Mouse (Mus musculus) lung, adult 18-20 months (tissue): ENCODE measurements around the gene Ppp1r9a.

Experiments
- DNase-seq, 2 experiments: peaks; one replicate each; pipeline ENCODE4 v3.0.0; 2022; ENCODE audit warnings: mixed read lengths in 2 of 2

The Ppp1r9a gene

DNA sequence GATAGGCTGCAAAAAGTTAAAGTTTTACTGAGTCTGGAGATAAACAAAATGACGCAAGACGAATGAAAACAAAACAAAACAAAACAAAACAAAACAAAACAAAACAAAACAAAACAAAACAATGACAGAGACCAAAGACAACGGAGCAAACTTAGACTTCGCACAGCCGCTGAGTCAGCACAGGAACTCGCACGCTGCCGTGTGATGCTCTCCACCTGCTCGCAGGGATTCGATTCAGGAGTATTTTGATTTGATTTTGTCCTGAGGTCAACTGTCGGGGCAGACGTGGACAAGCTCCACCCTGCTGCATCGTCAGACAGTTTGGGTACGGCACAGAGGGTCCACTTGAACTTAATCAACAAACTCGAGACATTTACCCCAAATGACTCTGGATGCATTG, 105.9 kb downstream of the Ppp1r9a start:
- DNase-seq: no peak

DNA sequence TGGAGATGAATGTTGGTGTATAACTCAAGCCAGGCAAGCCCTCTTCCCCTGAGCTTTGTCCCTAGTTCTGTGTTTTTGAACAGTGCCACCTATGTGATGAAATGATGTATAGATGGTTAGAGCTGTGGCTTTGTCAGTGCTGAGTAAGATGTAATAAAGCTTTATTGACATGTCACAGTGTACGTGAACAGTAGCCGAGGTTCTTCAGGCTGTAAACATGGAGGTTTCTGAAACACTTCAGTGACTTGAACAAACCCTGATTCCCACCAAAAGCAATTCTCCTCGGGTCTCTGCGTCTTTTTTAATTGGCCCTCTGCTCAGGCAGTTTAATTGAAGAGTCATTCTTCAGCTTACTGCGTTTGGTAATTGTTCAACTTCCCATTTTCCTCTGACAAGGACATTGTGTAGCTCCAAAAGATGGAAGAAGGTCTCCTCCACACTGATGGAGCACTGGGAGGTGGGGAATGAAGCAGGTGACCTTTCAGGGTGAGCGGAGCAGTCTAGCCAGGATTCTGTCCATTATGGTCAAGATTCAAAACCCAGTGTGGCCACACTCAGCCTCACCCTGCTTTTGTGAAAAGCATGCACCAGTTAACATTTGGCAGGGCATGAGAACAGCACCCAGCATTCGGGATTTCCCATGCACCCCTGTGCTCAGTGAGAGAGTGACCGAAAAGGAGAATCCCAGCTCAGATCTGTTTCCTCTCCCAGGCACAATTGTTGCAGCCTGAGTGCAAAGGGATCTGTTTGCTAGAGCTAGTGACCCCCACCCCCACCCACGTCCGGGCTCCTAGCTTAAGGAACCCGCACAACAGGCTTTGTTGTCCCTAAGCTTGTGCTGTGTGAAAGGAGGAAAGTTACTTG, 108.1 kb downstream of the Ppp1r9a start:
- DNase-seq: no peak

DNA sequence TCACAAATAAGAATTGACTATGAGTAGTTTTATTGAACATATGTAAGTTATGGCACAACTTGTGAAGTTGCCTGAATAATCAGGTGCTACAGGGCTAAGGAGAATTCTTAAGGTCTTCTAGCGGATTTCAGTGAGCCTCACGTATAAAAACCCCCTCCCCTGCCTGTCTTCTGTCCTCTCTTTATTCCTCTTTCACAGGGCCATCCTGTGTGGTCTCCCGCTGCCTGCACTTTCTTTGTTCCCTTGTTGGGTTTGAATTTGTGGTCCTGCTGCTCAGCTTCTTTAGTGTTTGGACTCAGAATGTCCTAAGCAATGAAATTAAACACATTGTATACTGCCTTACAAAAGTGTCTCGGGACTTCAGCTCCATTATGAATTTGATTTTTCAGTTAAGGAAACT, 110.1 kb downstream of the Ppp1r9a start:
- DNase-seq: no peak

DNA sequence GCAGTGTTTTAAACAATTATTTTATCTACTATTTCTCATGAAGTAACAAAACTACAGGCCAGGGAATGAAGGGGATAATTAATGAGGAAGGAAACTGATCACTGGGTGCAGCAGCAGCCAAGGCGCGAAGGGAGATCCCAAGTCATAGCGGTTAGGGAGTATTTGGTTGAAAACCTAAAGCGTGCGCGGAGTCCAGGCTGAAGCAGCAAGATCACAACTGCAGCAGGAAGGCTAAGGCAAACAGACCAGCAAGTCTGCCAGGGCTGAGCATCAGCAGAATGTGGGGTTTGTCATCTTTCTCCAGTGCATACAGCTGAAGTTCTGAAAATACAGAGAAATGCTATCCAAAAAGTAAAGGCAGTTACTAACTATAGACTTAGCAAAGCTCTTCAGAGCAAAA, 111.8 kb downstream of the Ppp1r9a start:
- no peak for DNase-seq

DNA sequence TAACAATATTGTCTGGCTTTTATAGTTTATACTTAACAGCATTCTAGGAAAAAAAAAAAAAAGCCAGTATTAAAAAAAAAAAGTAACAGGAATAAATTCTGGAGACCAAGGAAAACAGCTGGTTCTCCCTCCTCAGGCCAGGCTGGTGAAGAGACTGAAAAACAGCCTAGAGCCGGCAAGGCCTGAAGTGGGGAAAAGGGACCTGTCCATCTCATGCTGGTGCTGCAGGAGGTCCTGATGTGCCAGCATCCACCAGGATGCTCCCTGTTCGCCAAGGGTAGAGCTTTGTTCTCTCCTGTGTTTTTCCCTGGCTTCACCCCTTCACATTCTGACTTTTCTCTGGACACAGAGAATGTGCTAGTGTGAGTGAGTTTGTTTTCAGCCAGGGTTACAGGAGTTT, 112.5 kb downstream of the Ppp1r9a start:
- DNase-seq: no peak

DNA sequence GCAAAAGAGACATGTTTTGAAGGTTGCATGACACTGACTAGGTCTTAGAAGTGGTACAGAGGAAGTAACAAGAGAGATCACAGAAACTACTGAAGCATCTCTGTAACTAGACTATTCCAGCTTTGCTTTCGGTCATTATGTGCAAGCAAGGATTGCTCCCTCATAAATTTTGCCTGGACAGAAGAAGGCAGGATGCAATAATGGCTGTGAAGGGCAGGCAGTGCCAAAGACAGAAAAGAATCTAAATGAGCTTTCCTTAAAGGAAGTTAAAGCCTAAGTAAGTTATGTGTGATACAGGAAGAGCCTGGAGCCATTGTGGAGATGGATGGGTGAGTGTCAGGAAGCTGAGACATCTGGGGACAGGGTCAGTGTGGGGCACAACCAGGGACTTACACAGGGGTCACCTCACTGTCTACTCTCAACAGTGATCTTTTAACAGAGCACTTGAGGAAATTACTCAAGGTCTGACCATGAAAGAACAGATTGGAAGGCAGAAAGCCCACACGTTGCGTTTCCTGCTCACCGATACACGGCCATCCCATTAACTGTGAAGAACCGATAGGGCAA, 115.3 kb downstream of the Ppp1r9a start:
- no peak for DNase-seq

DNA sequence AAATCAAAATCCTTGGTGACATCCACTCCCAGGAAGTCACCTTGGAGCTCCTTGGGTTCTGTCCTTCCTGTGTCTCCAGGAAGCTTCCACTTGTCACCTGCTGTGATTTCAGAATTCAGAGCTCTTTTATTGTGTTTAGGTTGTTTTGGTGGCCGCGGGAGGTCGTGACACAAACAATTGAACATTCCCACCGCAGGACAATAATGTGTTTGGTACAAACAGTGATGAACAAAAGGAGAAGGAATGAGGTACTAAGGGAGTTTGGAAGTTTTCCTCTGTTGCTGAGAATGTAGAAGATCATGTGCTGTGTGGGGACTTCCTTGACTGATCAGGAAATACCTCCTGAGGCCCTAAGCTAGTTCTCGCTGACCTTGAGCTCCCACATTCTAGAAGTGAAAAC, 116.5 kb downstream of the Ppp1r9a start:
- DNase-seq: no peak

DNA sequence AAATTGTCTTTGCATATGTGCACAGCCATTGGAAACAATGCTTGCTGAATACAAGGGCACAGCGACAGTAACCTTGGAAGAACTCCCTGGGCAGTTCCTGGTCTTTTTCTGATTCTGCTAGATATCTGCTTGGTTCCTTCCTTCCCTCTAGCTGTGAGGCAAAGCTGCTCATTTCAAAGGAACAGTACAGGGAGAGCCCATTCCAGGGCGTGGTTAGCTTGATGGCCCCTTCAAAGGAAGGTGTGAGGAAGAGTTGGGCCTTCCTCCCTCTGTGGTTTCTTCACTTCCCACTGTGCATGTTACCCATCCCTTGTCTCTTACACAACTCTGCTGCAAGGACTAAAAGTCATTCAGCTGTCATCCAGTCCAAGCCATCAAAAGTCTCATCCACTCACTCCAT, 117.3 kb downstream of the Ppp1r9a start:
- DNase-seq: no peak

DNA sequence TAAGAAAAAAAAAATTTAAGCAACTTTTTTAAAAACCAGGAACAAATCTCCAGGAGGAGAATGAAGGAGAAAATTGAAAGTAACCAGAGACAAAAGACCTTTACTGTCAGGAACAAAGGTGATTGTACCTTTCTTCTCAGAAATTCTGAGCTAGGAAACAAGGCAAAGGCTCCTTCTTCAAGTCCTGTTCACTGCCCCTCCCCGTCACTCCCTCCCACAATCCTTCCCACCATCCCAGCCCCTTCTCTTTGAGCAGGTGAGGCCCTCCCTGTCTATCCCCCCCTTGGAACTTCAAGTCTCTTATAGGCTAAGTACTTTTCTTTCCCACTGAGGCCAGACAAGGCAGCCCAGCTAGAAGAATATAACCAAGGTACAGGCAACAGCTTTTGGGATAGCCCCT, 117.8 kb downstream of the Ppp1r9a start:
- DNase-seq: no peak

DNA sequence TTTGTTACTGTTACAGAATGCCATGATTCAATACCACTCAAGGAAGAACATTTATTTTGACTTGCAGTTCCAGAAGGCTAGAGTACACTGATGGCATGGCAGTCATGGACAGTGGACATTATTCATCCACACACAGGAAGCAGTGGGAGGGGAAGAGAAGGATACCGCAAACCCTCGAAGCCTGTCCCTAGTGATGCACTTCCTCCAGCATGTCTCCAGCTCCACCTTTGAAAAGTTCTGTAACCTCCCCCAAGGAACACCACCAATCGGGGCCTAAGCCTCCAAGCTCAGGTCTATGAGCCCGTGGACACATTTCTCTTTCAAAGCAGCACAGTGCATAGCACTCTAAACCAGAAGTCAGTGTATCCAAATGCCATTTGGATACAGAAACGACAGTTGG, 120.0 kb downstream of the Ppp1r9a start:
- no peak for DNase-seq

DNA sequence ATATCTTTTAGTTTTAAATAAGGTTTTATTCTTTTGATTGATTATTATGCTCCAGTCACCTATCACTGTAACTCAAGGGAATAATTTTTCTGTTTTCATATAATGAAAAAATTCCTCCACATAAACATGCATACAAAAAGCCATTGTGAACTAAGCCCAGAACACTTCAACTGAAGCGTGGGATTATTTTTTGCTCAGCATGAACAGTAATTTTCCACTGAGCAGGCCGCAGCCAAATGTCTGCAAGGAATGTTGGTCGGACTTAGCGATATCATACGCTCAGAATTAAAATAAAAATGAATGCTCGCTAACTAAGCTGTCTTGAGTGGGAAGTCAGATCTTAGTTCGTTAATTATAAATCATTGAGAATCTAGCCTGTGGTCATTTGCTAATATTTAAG, 122.2 kb downstream of the Ppp1r9a start:
- no peak for DNase-seq

DNA sequence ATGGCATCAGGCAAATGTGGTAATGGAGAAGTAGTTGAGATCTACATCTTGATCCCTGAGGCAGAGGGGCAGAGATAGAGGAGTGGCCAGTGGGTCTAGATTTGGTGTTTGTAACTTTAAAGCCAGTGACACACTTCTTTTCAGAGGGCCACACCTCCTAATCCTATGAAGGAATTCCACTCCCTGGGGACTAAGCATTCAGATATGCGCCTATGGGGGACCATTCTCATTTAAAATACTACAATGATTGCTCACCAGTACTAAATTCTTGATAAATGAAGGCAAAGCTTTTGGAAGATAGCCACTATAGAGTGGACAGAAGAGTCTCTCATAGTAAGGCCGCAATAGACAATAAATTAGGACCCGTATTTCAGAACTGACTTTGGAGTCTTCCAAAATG, 124.1 kb downstream of the Ppp1r9a start:
- no peak for DNase-seq

DNA sequence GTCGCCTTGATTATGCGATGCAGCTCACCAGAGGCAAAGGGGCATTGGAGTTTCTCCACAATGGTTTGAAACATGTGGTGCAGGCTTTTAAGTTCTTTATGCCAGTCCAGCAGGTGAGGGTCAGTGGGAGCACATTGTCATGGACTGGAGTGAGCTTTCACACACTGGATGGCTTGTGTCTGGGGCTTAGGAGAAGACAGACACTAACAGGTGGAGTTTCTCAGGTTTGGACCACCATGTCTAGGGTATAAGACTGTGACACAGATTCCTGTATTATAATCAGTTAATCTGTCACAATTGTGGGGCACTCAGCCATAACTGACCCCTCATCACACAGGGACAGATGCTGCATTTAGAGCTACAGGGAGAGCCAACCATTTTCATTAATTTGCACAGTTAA, 124.5 kb downstream of the Ppp1r9a start:
- DNase-seq: no peak

DNA sequence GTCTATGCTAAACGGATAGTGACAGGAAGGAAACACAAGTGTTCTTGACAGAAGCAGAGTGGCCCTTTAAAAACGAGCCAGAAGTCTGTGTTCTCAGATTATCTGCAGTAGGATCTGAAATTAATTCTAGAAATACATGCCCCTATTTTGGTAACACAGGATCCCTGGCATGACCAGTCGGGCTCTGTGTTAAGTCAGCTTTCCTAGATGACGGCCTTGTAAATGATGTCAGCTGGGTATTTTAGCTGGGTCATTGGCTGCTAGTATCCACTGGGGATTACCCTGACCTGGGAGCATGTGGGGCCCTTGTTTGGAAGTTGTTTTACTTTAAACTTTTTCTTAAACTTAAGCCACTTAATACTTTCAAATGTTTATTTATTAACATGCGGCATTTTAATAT, 125.1 kb downstream of the Ppp1r9a start:
- no peak for DNase-seq

DNA sequence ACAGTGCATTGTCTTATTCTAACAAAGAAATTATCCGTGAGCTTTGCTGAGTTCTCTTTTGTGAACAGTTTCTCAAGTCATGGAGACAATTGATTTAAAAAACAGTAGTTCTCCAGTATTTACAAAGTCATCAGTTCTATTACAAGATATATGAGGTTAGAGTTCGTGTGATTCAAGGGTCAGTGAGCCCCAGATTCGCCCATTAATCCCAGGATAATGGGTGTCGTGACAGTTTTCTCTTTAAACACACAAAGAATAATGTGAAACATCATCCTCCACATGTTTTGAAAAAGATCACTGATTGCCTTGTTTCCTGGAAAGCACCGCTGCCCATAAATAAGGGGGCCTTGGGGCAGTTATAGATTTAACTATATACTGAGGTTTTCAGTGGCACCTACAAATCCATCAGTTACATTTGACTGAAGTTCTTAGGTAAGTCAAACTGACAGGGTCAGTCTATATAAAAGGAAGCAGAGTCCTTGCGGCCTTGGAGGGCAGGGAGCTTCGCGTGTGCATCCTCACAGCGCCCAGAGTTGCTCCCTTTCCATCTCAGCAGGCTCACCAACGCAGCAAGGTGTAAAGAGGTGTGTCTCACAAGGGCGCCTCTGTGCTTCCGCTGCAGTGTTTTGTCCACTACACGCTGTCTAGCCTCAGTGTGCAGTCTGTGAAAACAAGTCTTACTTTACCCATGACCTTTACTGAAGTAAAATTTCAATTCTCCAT, 126.6 kb downstream of the Ppp1r9a start:
- no peak for DNase-seq

DNA sequence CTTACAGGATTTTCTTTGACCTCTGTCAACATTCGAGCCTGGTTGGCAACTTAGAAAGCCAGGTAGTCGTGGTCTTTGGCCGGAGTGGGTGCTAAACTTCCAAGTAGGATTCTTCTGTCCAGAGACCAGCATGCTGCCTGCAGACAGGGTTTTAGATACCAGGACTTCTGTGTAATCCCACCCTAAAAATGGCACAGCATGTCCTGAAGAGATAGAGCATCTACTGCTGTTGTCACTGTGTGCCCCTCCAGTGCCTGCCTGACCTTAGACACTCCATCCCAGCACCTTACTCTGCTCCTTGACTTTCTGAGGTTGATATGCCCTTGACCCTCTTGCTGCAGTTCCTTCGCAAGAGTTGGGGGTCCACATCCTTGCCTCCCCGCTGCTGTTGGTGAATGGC, 127.2 kb downstream of the Ppp1r9a start:
- DNase-seq: no peak

DNA sequence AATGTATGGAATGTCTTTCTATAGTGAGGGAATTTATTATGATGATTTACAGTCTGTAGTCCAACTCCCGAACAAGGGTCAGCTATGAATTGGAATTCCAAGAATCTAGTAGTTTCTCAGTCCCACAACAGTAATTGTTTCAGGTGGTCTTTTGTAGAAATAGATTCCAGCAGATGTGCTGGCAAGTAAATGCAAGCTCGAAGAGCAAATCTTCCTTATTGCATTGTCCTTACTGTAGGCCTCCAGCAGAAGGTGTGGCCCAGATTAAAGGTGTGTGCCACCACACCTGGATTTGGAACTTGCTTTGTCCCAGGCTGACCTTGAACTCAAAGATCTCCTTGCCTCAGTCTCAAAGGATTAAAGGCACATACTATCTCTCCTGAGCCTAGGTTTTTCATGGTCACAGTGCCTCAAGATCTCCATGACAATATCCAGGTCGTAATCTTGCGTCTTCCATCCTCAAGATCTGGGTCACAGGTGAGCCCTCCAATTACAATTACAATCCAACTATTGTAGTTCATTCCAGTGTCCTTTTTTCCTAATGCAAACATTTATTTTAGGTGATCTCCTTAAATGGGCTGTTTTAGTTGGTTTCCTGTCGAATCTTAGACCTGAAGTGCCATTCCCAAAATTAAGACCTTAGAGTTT, 130.4 kb downstream of the Ppp1r9a start:
- DNase-seq: no peak

DNA sequence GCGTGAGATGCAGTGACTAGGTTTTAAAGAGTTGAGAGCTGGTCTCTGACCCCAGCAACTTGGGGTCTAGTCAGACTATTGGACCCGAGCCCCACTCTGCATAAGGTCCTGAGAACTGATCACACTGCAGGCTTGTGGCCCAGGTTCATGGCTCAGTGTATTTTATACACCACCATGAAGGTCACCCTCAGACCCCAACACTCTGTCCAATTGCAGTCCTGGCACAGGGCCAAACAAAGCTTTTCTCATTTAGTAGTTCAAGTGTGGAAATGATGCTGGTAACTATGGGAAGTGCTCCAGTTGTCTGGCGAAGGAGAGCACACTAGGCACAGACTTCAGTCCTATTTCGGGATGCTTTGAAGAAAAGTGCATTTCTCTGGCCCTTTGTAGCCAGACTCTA, 134.5 kb downstream of the Ppp1r9a start:
- DNase-seq: no peak

DNA sequence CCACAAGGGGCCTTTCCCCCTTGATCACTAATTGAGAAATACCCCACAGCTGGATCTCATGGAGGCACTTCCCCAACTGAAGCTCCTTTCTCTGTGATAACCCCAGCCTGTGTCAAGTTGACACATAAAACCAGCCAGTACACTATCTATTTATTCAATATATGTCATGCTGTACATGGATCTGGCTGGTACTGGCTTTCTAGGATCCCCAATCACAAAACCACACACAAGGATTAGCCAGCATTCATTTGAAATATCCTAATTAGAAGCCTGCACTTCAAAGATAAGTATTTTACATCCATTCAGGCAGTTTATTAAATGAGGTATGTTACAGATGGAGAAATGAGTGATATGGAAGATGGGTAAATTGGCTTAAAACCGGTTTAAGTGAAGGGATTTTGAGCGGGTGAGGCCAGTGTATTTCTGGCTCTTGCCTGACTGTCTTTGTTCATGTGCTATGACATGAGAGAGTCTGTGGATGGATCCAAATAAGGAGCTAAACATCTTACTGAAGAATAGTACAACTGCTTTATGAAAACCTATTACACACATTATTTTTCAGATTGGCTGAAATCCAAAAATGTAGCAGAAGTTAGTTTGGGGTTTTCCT, 135.5 kb downstream of the Ppp1r9a start:
- DNase-seq: no peak

DNA sequence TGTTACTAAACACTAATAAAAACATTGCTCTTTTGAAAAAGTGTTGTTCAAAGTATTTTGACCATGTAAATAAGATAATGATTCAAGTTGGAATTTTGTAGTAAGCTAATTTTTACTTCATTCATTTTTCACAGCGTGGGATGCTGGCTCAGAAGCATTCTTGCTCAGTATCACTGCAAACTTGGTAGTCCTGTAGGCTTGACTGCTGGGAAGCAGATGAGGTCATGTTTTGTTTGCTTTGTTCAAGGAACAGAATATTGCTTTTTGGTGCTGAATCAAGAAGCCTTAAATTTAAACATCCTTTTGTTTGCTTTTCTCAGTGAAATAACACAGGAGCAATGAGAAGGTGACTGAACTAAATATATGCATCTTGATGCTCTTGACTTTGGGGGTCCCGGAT, 136.6 kb downstream of the Ppp1r9a start:
- no peak for DNase-seq

DNA sequence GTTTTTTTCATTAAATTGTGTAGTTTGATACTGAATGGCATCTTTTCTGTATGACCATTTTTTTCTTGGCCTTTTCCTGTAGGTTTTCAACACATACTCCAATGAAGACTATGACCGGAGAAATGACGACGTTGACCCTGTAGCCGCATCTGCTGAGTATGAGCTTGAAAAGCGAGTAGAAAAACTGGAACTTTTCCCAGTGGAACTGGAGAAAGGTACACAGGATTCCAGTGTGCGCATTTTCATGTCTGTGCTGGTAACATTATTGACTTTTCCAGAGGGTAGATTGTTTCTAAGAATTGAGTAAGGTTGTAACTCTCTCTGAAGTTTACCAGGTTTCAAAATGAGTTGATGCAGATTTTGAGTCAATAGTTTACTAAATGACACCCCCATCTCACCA, 143.1 kb downstream of the Ppp1r9a start:
- no peak for DNase-seq

DNA sequence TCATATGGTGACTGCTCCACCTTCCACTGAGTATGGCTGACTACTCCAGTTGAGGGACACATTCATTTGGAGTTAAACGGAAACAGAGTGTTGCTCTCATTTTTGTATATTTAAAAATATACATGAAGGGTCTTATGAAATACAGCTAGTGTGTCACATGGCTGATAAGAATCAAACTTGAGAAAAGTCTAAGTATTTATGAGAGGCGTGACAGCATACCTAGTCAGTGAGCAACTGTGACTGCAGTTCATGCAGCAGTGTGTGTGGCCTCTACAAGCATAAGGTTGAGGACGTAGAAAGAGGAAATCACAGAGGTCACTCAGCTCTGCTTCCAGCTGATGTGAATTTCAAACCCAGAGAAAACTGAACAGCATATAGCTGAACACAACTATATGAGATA, 145.3 kb downstream of the Ppp1r9a start:
- DNase-seq: no peak

DNA sequence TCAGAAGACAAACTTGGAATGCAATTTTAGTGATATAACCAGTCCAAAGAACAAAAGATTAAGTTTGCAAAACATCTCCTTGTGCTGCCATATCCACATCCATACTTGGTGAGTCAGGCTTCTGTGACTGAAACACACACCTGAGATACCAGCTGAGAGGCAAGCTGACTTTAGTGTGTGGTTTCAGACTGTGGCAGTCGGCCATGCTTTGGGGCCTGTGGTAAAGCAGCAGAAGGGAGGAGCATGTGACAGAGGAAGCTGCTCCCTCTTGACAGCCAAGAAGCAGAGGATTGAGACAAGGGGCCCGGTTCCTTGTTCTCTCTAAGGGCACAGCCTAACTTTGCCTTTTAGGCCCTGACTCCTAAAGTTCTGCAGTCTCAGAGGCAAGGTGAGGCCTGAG, 149.6 kb downstream of the Ppp1r9a start:
- DNase-seq: peak; percentile 9 to 26
